Mouse (Mus musculus) neural tube, embryonic 11.5 days (tissue): ENCODE data around the gene Tnnt3. TPM values are rescaled to one million over a fixed set of nuclear protein-coding genes. Genes with fewer than 3 reads are reported as not detected.
A peak's percentile ranks its signal among the peaks of the same experiment; 100 is the strongest.

Experiments used
- ATAC-seq: fragments of 200-750 bp; cut with Nextera tagmentation; 2 replicates; pipeline ENCODE4 v1.8.0; 2017; ENCODE audit warnings: moderate number of reproducible peaks, mild to moderate bottlenecking, moderate TSS enrichment, moderate library complexity; ENCODE audit not compliant: insufficient read depth, low FRiP score, low TSS enrichment
- DNase-seq: peaks from one replicate; pipeline ENCODE4 v3.0.0-alpha.2; 2015; ENCODE audit warnings: low spot score
- H3K27ac ChIP-seq: fragments of 300-500 bp; sonication (generic); 2 replicates; pipeline ENCODE4 v1.5.1; 2014; ENCODE audit warnings: low read depth, mild to moderate bottlenecking, low read length
- H3K27me3 ChIP-seq: fragments of 300-500 bp; sonication (generic); 2 replicates; pipeline ENCODE4 v1.6.1; 2014; ENCODE audit warnings: mild to moderate bottlenecking, low read length, mixed read lengths; ENCODE audit not compliant: control insufficient read depth, insufficient read depth
- H3K36me3 ChIP-seq: fragments of 300-500 bp; sonication (generic); 2 replicates; pipeline ENCODE4 v1.6.1; 2014; ENCODE audit warnings: mild to moderate bottlenecking, low read length, moderate library complexity, mixed read lengths; ENCODE audit not compliant: control insufficient read depth, insufficient read depth
- H3K4me1 ChIP-seq: fragments of 300-500 bp; sonication (generic); 2 replicates; pipeline ENCODE4 v1.6.1; 2014; ENCODE audit warnings: low read length, mixed read lengths; ENCODE audit not compliant: control insufficient read depth, insufficient read depth
- H3K4me2 ChIP-seq: fragments of 300-500 bp; sonication (generic); 2 replicates; pipeline ENCODE4 v1.6.1; 2014; ENCODE audit warnings: low read depth, mild to moderate bottlenecking, moderate library complexity
- H3K4me3 ChIP-seq: fragments of 300-500 bp; sonication (generic); 2 replicates; pipeline ENCODE4 v1.5.1; 2014; ENCODE audit warnings: low read depth, low read length
- H3K9ac ChIP-seq: fragments of 300-500 bp; sonication (generic); 2 replicates; pipeline ENCODE4 v1.6.1; 2014; ENCODE audit warnings: mild to moderate bottlenecking, low read length
- H3K9me3 ChIP-seq: fragments of 300-500 bp; sonication (generic); 2 replicates; pipeline ENCODE4 v1.6.1; 2016; ENCODE audit warnings: low read length; ENCODE audit not compliant: control insufficient read depth
- WGBS: fragments of 180-500 bp; shearing (Covaris S2); extraction: QIAGEN DNeasy Blood & Tissue Kit; methylation state at CpG from one replicate; pipeline ENCODE4 v1.1.7; 2014; 5-methylcytosine and 5-hydroxymethylcytosine counted together
- polyA plus RNA-seq: library from polyadenylated mRNA; unstranded; fragments of >200 nt; fragmentation: Nextera tagmentation; extraction: Ambion mirVana; gene quantifications from 2 replicates; pipeline ENCODE4 v1.2.1, GENCODE M21; 2014

Gene Tnnt3
- polyA plus RNA-seq, 1 experiment from 2014 or later = 6.5 TPM

GRCm38 (mm10) chr7:142460636-142461077, 38.0 kb upstream of the Tnnt3 start, which contains the start of gene Lsp1:
Gene Lsp1, plus strand, starts transcription at chr7:142460809.
- Histone ChIP-seq H3K36me3 (no peaks in the 10 kb centered on the region), H3K4me1 (peaks cover 11% of the 10 kb centered on the region), H3K9me3 (no peaks in the 10 kb centered on the region), H3K27me3 (no peaks in the 10 kb centered on the region), H3K4me2 (no peak within 1 kb of the TSS), H3K4me3 (no peak within 1 kb of the TSS), H3K27ac (no peak within 1 kb of the TSS), H3K9ac (no peak within 1 kb of the TSS)
- 89% methylated on average over 7 of the region's 7 CpGs for WGBS
- ATAC-seq (no peak), DNase-seq (no peak)

DNA sequence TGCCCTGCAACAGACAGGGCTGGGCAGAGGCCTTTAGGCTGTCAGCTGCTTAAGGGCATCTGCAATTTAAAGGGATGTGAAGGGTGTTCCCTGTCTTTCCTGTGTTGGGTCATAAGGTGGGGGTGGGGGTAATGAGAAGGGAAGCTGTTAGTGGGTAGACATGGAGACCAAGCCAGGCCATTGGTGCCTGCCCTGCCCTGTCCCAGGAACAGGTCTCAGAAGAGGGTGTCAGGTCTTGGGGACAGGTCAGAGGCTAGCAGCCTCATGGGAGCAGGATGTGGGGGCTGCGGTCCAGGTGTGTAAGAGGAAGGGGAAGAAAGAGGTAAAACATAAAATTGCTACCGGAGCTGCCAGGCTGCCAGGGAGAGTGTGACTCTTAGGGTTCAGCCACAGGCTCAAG, 37.2 kb upstream of the Tnnt3 start:
- ATAC-seq (no peak), DNase-seq (no peak)
- Histone ChIP-seq H3K27ac (no peak overlapping the region), H3K9ac (no peak overlapping the region), H3K4me1 (peaks cover 9% of the 10 kb centered on the region), H3K36me3 (no peaks in the 10 kb centered on the region), H3K4me2 (no peak overlapping the region), H3K27me3 (no peaks in the 10 kb centered on the region), H3K4me3 (no peak overlapping the region), H3K9me3 (no peaks in the 10 kb centered on the region)
- 91% methylated on average over 2 of the region's 2 CpGs for WGBS

- Histone ChIP-seq H3K27me3 (no peaks in the 10 kb centered on the region), H3K9ac (no peak overlapping the region), H3K9me3 (no peaks in the 10 kb centered on the region), H3K4me1 (peaks cover 4% of the 10 kb centered on the region; the same call in 1 of the 2 replicates), H3K4me3 (no peak overlapping the region), H3K4me2 (no peak overlapping the region), H3K27ac (no peak overlapping the region), H3K36me3 (no peaks in the 10 kb centered on the region)
- WGBS = 83% methylated on average over 6 of the region's 6 CpGs
- no peak for ATAC-seq
- no peak for DNase-seq
Measured at GRCm38 (mm10) chr7:142462190-142462589, 36.4 kb upstream of the Tnnt3 start.

GRCm38 (mm10) chr7:142462594-142463078, 36.0 kb upstream of the Tnnt3 start:
- no peaks in the 10 kb centered on the region for H3K9me3 ChIP-seq
- ATAC-seq (no peak), DNase-seq (no peak)
- H3K4me1 ChIP-seq = no peaks in the 10 kb centered on the region
- no peak overlapping the region for H3K9ac ChIP-seq
- H3K4me2 ChIP-seq = no peak overlapping the region
- H3K4me3 ChIP-seq = no peak overlapping the region
- WGBS = 69% methylated on average over 4 of the region's 4 CpGs
- no peaks in the 10 kb centered on the region for H3K36me3 ChIP-seq
- no peak overlapping the region for H3K27ac ChIP-seq
- H3K27me3 ChIP-seq = no peaks in the 10 kb centered on the region

DNA sequence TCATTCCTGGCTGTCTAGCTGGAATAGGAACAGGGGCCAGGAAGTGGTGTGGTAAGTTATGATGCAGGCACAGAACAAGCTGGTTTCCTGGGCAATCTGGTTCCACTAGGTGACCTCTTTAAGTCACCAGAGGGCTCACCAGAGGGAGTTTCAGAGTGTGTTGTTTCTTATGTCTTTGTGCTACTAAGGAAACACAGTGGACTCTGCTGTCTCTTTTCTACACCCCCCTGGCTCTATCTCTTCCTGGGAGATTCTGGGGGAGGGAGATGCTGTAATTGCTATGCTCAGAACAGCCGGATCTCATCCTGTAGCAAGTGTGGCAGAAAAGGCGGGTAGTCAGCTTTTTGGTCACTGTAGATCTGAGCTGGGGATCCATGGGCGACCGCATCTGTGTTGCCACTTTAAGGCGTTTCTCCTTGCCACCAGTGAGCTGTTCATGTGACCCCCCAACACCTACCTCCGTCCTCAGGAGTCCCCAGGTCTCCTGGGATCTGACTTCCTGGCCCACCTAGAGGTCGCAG, 28.4 kb upstream of the Tnnt3 start:
- Histone ChIP-seq H3K27ac (no peak overlapping the region), H3K4me2 (no peak overlapping the region), H3K4me1 (peaks cover 12% of the 10 kb centered on the region), H3K4me3 (no peak overlapping the region), H3K9me3 (no peaks in the 10 kb centered on the region), H3K36me3 (no peaks in the 10 kb centered on the region), H3K9ac (no peak overlapping the region), H3K27me3 (no peaks in the 10 kb centered on the region)
- no peak for DNase-seq
- ATAC-seq = no peak
- WGBS = 89% methylated on average over 7 of the region's 7 CpGs

- no peaks in the 10 kb centered on the region for H3K9me3 ChIP-seq
- ATAC-seq (no peak), DNase-seq (peak; percentile 53)
- peaks cover 12% of the 10 kb centered on the region for H3K4me1 ChIP-seq
- no peaks in the 10 kb centered on the region for H3K36me3 ChIP-seq
- no peaks in the 10 kb centered on the region for H3K27me3 ChIP-seq
- 31% methylated on average over 4 of the region's 4 CpGs for WGBS
- H3K27ac ChIP-seq = no peak overlapping the region
- no peak overlapping the region for H3K9ac ChIP-seq
- H3K4me3 ChIP-seq = no peak overlapping the region
- H3K4me2 ChIP-seq = no peak overlapping the region
Measured at GRCm38 (mm10) chr7:142470808-142471413, 27.7 kb upstream of the Tnnt3 start.

DNA sequence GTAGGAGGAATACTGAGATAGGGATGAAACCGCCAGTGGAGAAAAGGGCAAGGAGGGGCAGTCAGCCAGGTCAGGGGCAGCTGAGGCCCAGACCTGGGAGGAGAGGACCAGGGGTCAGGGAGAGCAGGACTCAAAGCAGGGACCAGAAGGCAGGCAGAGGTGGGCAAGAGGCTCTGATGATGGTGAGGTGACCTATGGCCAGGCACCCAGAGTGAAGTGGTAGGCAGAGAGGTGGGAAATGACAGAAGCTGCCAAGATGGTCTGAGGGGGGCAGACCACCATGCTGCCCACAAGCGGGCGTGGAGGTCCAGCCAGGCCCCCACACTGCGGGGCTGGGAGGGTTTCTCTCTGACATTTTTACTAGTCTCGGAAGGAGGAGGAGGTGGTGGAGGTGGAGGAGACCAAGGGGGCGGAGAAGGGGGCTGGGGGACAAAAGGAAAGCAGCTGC, 27.2 kb upstream of the Tnnt3 start:
- ATAC-seq (no peak), DNase-seq (no peak)
- no peaks in the 10 kb centered on the region for H3K36me3 ChIP-seq
- H3K27me3 ChIP-seq = no peaks in the 10 kb centered on the region
- no peaks in the 10 kb centered on the region for H3K9me3 ChIP-seq
- 0 out of 2 replicates have a peak overlapping the region, but pooled peaks have one; percentile 12 for H3K4me2 ChIP-seq
- peak overlapping the region; percentile 44 for H3K9ac ChIP-seq
- H3K27ac ChIP-seq = peak overlapping the region; percentile 64; the same call in 1 of the 2 replicates
- 20% methylated on average over 6 of the region's 6 CpGs for WGBS
- peaks cover 12% of the 10 kb centered on the region for H3K4me1 ChIP-seq
- no peak overlapping the region for H3K4me3 ChIP-seq

GRCm38 (mm10) chr7:142471884-142472570, 26.6 kb upstream of the Tnnt3 start:
- peaks cover 12% of the 10 kb centered on the region for H3K4me1 ChIP-seq
- no peak for DNase-seq
- peak overlapping the region; percentile 12 for H3K4me2 ChIP-seq
- WGBS = 28% methylated on average over 15 of the region's 15 CpGs
- H3K27me3 ChIP-seq = no peaks in the 10 kb centered on the region
- H3K9me3 ChIP-seq = no peaks in the 10 kb centered on the region
- peak overlapping the region; percentile 64; the same call in 1 of the 2 replicates for H3K27ac ChIP-seq
- no peak overlapping the region for H3K4me3 ChIP-seq
- peak overlapping the region; percentile 44 for H3K9ac ChIP-seq
- H3K36me3 ChIP-seq = no peaks in the 10 kb centered on the region
- ATAC-seq = no peak
